Mouse (Mus musculus): ENCODE data around the gene Wdr60. TPM values are rescaled to one million over a fixed set of nuclear protein-coding genes. Genes with fewer than 3 reads are reported as not detected.

The Wdr60 gene
- 9.4 and 12.1 TPM in 2 replicates for polyA plus RNA-seq (2015; fragmentation: Nextera tagmentation; extraction: Ambion mirVana)

GRCm38 (mm10) chr12:116262555-116263341, at the start of gene Wdr60:
Wdr60 (minus strand) TSS chr12:116263022.

DNA sequence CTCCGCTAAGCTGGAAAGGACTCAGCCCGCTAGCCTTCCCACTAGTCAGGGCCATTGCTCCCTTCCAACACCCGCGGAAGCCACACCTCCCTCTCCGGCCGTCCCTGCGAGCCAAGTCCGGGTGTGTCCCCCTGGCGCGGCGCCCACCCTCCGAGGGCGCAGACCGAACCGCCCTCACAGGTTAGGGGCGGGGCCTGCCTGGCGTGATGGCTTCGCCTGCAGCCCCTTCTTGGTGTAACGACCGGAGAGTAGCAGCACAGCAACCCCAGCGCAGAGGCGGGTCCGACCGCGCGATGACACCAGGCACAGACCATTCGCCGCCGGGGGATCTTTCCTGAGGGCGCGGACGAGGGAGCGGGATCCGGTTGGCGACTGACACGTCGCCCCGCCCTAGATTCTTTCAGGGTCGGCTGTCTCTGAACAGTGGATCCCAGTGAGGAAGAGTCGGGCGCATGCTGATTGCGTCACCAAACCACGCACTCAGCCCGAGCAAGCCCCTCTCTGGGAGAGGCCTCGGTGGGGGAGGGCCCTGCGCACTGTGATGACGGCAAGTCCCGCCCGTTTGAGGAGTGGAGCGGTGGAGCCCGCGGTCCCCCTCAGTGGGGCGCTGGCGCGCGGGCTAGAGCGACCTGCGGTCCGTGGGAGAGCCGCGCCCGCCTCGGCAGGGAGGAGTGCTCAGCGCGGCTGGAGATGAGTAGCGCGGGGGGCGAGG, 18.0 kb upstream of the Wdr60 start, which contains the start of gene Esyt2:
Gene Esyt2, plus strand, starts transcription at position 544 of the 712 bp plus-strand sequence.

GRCm38 (mm10) chr12:116275086-116275485, 12.3 kb upstream of the Wdr60 start, which contains the start of gene Gm11027:
Gm11027 (plus strand) TSS chr12:116275386.

Other genes with a start within 250 kb of the Wdr60 start
- 10.4 and 11.8 TPM in 2 replicates for gene Zfp386, start 215.3 kb downstream of the Wdr60 start, polyA plus RNA-seq (2015; fragmentation: Nextera tagmentation; extraction: Ambion mirVana)
- 0.22 and 0.73 TPM in 2 replicates for gene Vipr2, start 185.3 kb downstream of the Wdr60 start, polyA plus RNA-seq (2015; fragmentation: Nextera tagmentation; extraction: Ambion mirVana)
- not detected in 2 replicates for gene Gm11027, start 12.4 kb upstream of the Wdr60 start, polyA plus RNA-seq (2015; fragmentation: Nextera tagmentation; extraction: Ambion mirVana)
- 14.4 and 16.2 TPM in 2 replicates for gene Esyt2, start 18.2 kb upstream of the Wdr60 start, polyA plus RNA-seq (2015; fragmentation: Nextera tagmentation; extraction: Ambion mirVana)
- 50.2 and 60.3 TPM in 2 replicates for gene Ncapg2, start 142.4 kb upstream of the Wdr60 start, polyA plus RNA-seq (2015; fragmentation: Nextera tagmentation; extraction: Ambion mirVana)
- gene Ptprn2, start 222.7 kb upstream of the Wdr60 start, polyA plus RNA-seq (2015; fragmentation: Nextera tagmentation; extraction: Ambion mirVana), result 0.04 TPM in 1 of 2 replicates, not detected in the other